Mouse (Mus musculus) kidney, postnatal 10 days (tissue): ENCODE results near the gene Gpx4.

ENCODE experiments used
- DNase-seq: peaks from one replicate; pipeline ENCODE4 v3.0.0; 2021; ENCODE audit warnings: mixed read lengths

The Gpx4 gene

DNA sequence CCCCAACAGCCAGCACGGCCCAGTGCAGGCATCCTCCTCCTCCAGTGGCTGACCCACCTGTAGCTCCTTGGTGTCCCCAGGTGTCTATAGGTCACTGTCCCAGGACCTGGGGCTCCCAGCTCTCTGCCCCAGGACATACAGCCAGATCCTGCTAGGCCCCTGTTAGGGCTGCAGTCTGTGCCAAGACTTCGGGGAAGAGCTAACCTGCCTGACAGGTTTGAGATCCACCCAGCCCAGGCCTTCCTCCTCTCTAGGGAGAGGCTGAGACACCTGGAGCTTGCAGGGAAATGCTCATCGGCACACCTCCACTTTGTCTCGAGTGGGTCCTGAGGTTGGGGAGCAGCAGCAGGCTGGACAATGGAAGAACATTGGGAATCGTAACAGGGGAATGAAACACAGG is 59.0 kb downstream of the Gpx4 start:
- DNase-seq: no peak
